15 mouse cellular contexts compared by ENCODE assay signal in the genomic region with DNA sequence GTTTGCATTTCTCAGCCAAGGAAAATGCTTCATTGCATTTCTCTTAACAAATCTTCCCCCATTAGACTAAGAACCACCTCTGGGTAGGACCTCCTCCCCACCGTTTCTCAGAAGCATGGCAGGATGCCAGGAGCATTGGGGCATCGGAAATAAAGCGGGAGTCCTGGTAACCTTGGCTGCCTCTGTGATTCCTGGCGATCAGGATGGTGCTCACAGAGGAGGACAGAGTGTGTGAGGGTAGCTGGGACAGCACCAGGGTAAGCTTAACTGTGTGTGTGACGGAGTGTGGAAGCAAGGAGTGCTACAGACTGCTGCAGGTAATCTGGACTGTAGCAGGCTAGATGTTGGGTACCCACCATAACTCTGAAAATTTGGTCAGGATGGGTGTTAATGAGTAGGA.
DNase-seq lines count a peak whose midpoint lies in the region; ATAC-seq and TF ChIP-seq lines count a peak whose summit lies in the region.
"Had no signal": no experiment of that assay in that cellular context is flagged by ENCODE, and none has a peak within 500 bp of the region (broad histone marks: within the 10 kb centered on the region; RNA-seq: fewer than 3 reads in every experiment).

No protein-coding gene starts in this region.

- DNase-seq in embryonic facial prominence, embryonic 10.5 days (ENCODE audit: low spot score): no peak
- DNase-seq in kidney, adult 9 months: no peak
- no peak for DNase-seq in stomach, postnatal 0 days (ENCODE audit: low spot score)
- no peak for DNase-seq in urinary bladder, postnatal 4 days (ENCODE audit: low spot score in 2 of 2)
- DNase-seq in embryo, embryonic 10.5 days (ENCODE audit: low spot score): no peak
- DNase-seq: adrenal gland, postnatal 36 days; B cell, adult 2 months; cerebellum, adult 11-12 months; gastrocnemius, postnatal 14 days; lung, postnatal 14 days had no signal

- no peak for TF ChIP-seq EP300 in stomach, postnatal 0 days (optimal IDR thresholded peaks at IDR 0.05)

- H3K27me3 ChIP-seq in embryonic facial prominence, embryonic 15.5 days: no peaks in the 10 kb centered on the region
- H3K27me3 ChIP-seq in embryonic facial prominence, embryonic 10.5 days (replicated peaks; ENCODE audit: low read depth, poor library complexity, severe bottlenecking): no peaks in the 10 kb centered on the region
- H3K27me3 ChIP-seq in kidney, embryonic 16.5 days (ENCODE audit: insufficient read depth, low read length): no peaks in the 10 kb centered on the region
- H3K27me3 ChIP-seq in stomach, embryonic 14.5 days (ENCODE audit: control insufficient read depth, insufficient read depth, low read length): no peaks in the 10 kb centered on the region
- H3K27me3 ChIP-seq in stomach, postnatal 0 days (ENCODE audit: control insufficient read depth, insufficient read depth, low read length): no peaks in the 10 kb centered on the region
- H3K27me3 ChIP-seq: liver, embryonic 12.5 days had no signal

- no peak overlapping the region for H3K4me3 ChIP-seq in embryonic facial prominence, embryonic 15.5 days (replicated peaks)
- no peak overlapping the region for H3K4me3 ChIP-seq in embryonic facial prominence, embryonic 10.5 days
- H3K4me3 ChIP-seq in kidney, embryonic 16.5 days (ENCODE audit: low read length): no peak overlapping the region
- H3K4me3 ChIP-seq in stomach, embryonic 14.5 days (ENCODE audit: low read depth, low read length): no peak overlapping the region
- H3K4me3 ChIP-seq in stomach, postnatal 0 days (ENCODE audit: low read depth, low read length): no peak overlapping the region
- H3K4me3 ChIP-seq: heart, embryonic 10.5 days; liver, embryonic 12.5 days had no signal

- H3K4me1 ChIP-seq in embryonic facial prominence, embryonic 15.5 days: peaks cover 23% of the 10 kb centered on the region
- peaks cover 9% of the 10 kb centered on the region for H3K4me1 ChIP-seq in embryonic facial prominence, embryonic 10.5 days
- H3K4me1 ChIP-seq in kidney, embryonic 16.5 days (ENCODE audit: insufficient read depth, low read length): no peaks in the 10 kb centered on the region
- H3K4me1 ChIP-seq in stomach, embryonic 14.5 days (ENCODE audit: control insufficient read depth, insufficient read depth, low read length): no peaks in the 10 kb centered on the region
- H3K4me1 ChIP-seq in stomach, postnatal 0 days (replicated peaks; ENCODE audit: control insufficient read depth, insufficient read depth): no peaks in the 10 kb centered on the region
- H3K4me1 ChIP-seq: liver, embryonic 12.5 days had no signal

- H3K36me3 ChIP-seq in embryonic facial prominence, embryonic 15.5 days: no peaks in the 10 kb centered on the region
- H3K36me3 ChIP-seq in embryonic facial prominence, embryonic 10.5 days (replicated peaks): no peaks in the 10 kb centered on the region
- no peaks in the 10 kb centered on the region for H3K36me3 ChIP-seq in kidney, embryonic 16.5 days (ENCODE audit: insufficient read depth, low read length)
- no peaks in the 10 kb centered on the region for H3K36me3 ChIP-seq in stomach, embryonic 14.5 days (ENCODE audit: control insufficient read depth, insufficient read depth, low read length)
- no peaks in the 10 kb centered on the region for H3K36me3 ChIP-seq in stomach, postnatal 0 days (ENCODE audit: control insufficient read depth, insufficient read depth, low read length)
- H3K36me3 ChIP-seq: heart, embryonic 10.5 days; liver, embryonic 12.5 days had no signal

- ATAC-seq in embryonic facial prominence, embryonic 15.5 days (ENCODE audit: insufficient number of reproducible peaks, low FRiP score, low TSS enrichment, low read depth): no peak
- ATAC-seq in kidney, embryonic 16.5 days (ENCODE audit: low FRiP score, low TSS enrichment): peak; percentile 61; the same call in 1 of the 2 replicates
- ATAC-seq in stomach, embryonic 14.5 days (ENCODE audit: insufficient number of reproducible peaks, insufficient read depth, low FRiP score, low read depth): 0 out of 2 replicates have a peak, but pooled peaks have one; percentile 49
- no peak for ATAC-seq in stomach, postnatal 0 days (ENCODE audit: low FRiP score, low TSS enrichment)
- ATAC-seq: liver, embryonic 12.5 days had no signal

- H3K27ac ChIP-seq in embryonic facial prominence, embryonic 15.5 days (replicated peaks): 0 out of 2 replicates have a peak overlapping the region, but pooled peaks have one; percentile 39
- no peak overlapping the region for H3K27ac ChIP-seq in embryonic facial prominence, embryonic 10.5 days (replicated peaks)
- H3K27ac ChIP-seq in kidney, embryonic 16.5 days (ENCODE audit: low read length): no peak overlapping the region
- H3K27ac ChIP-seq in stomach, embryonic 14.5 days (ENCODE audit: low read length): no peak overlapping the region
- no peak overlapping the region for H3K27ac ChIP-seq in stomach, postnatal 0 days (replicated peaks)
- H3K27ac ChIP-seq: heart, embryonic 10.5 days; liver, embryonic 12.5 days had no signal

- no peak for TF ChIP-seq CTCF in stomach, postnatal 0 days (IDR thresholded peaks at IDR 0.05; ENCODE audit: low read depth)

- H3K9me3 ChIP-seq in embryonic facial prominence, embryonic 15.5 days (replicated peaks): no peaks in the 10 kb centered on the region
- H3K9me3 ChIP-seq in embryonic facial prominence, embryonic 10.5 days: no peaks in the 10 kb centered on the region
- no peaks in the 10 kb centered on the region for H3K9me3 ChIP-seq in kidney, embryonic 16.5 days (ENCODE audit: low read length)
- no peaks in the 10 kb centered on the region for H3K9me3 ChIP-seq in stomach, embryonic 14.5 days (ENCODE audit: control insufficient read depth, low read depth, low read length)
- no peaks in the 10 kb centered on the region for H3K9me3 ChIP-seq in stomach, postnatal 0 days (ENCODE audit: control insufficient read depth, low read length)
- H3K9me3 ChIP-seq: heart, embryonic 10.5 days; liver, embryonic 12.5 days had no signal

- no peak overlapping the region for H3K9ac ChIP-seq in embryonic facial prominence, embryonic 15.5 days
- no peak overlapping the region for H3K9ac ChIP-seq in kidney, embryonic 16.5 days (replicated peaks; ENCODE audit: low read length)
- H3K9ac ChIP-seq in stomach, embryonic 14.5 days (replicated peaks; ENCODE audit: low read depth, low read length): no peak overlapping the region
- H3K9ac ChIP-seq in stomach, postnatal 0 days (ENCODE audit: low read length): no peak overlapping the region
- H3K9ac ChIP-seq: liver, embryonic 12.5 days had no signal

- no peak overlapping the region for H3K4me2 ChIP-seq in embryonic facial prominence, embryonic 15.5 days (replicated peaks)
- no peak overlapping the region for H3K4me2 ChIP-seq in kidney, embryonic 16.5 days (replicated peaks; ENCODE audit: low read depth, low read length)
- no peak overlapping the region for H3K4me2 ChIP-seq in stomach, embryonic 14.5 days (replicated peaks; ENCODE audit: low read depth, low read length)
- H3K4me2 ChIP-seq in stomach, postnatal 0 days (replicated peaks; ENCODE audit: low read depth): no peak overlapping the region
- H3K4me2 ChIP-seq: liver, embryonic 12.5 days had no signal

- WGBS in embryonic facial prominence, embryonic 15.5 days: 50% methylated on average over 5 of the region's 5 CpGs
- 87% methylated on average over 5 of the region's 5 CpGs for WGBS in embryonic facial prominence, embryonic 10.5 days
- 54% methylated on average over 5 of the region's 5 CpGs for WGBS in kidney, embryonic 16.5 days
- WGBS in stomach, embryonic 14.5 days: 54% methylated on average over 5 of the region's 5 CpGs
- WGBS in stomach, postnatal 0 days: 46% methylated on average over 5 of the region's 5 CpGs

Comparison
In these comparisons a context has a peak if more than half of its experiments do, and no peak if none do; other contexts are left out.
1. ATAC-seq: peak in kidney, embryonic 16.5 days (single experiment) and stomach, embryonic 14.5 days (single experiment); none in embryonic facial prominence, embryonic 15.5 days (single experiment) and stomach, postnatal 0 days (single experiment).